Mouse (Mus musculus): ENCODE data around the gene Lyrm9.
"Not testable (repeated sequence)": the region's sequence is repeated elsewhere in the genome, so short reads cannot be mapped to it uniquely, and the experiment has no call there.

The Lyrm9 gene

DNA sequence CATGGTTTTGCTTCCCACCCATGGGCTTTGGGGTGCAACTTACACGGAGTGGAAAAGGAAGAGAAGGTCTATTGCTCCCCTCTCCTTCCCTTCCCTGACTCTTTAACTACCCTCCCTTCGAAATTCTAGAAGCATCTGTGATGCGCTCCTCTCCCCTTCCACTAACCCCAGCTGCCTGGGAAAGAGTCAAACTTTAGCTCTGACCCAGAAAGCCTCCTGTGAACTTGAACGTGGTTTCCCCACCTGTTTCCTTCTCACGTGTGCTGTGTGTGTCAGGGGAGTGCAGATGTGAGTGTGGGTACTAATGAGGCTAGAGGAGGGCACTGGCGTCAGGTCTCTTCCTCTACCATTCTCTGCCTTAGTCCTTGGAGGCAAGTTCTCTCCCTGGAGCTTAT, 25.5 kb downstream of the Lyrm9 start:
- no peak for DNase-seq (ENCODE audit: extremely low spot score)

GRCm38 (mm10) chr11:78852529-78852928, 26.1 kb downstream of the Lyrm9 start:
- no peak for DNase-seq (ENCODE audit: extremely low spot score)

DNA sequence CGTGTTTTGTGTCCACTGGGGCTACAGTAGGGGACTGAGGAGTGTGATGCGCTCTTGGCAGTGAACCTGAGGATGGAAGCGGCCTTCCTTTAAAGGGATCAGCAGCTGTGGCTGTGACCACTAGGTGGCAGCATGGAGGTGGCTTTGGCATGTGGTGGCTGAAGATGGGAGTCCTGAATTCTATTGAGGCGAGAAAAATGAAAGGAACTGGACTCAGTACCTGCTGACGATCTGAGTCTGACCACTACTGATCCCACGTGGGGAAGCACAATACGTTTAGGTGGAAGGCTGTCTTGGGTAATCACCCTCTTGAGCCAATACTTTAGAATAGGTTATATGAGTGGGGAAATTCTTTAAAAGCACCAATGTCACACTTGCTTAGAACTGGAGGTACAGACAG, 29.9 kb downstream of the Lyrm9 start:
- DNase-seq (ENCODE audit: extremely low spot score): peak; percentile 82

DNA sequence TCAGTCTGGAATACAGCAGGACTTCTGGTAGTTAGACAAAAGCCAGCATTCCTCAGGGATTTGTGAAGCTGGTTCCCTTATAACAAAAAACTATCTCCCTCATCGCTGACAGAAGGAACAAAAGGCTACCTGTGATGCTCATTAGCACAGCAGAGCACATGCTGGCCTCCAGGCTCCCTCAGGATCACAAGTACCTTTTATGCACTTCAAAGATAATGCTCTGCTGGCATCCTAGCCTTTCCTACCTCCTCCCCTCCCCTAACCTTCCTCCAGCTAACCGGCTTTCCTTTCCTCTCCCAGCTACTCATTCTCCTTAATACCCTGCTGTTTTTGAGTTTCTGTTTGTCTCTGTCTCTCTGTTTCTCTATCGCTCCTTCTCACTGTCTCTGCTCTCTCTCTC, 31.2 kb downstream of the Lyrm9 start:
- DNase-seq (ENCODE audit: extremely low spot score): no peak

- DNase-seq (ENCODE audit: extremely low spot score): no peak
Observed at GRCm38 (mm10) chr11:78863898-78864297, 37.5 kb downstream of the Lyrm9 start.

DNA sequence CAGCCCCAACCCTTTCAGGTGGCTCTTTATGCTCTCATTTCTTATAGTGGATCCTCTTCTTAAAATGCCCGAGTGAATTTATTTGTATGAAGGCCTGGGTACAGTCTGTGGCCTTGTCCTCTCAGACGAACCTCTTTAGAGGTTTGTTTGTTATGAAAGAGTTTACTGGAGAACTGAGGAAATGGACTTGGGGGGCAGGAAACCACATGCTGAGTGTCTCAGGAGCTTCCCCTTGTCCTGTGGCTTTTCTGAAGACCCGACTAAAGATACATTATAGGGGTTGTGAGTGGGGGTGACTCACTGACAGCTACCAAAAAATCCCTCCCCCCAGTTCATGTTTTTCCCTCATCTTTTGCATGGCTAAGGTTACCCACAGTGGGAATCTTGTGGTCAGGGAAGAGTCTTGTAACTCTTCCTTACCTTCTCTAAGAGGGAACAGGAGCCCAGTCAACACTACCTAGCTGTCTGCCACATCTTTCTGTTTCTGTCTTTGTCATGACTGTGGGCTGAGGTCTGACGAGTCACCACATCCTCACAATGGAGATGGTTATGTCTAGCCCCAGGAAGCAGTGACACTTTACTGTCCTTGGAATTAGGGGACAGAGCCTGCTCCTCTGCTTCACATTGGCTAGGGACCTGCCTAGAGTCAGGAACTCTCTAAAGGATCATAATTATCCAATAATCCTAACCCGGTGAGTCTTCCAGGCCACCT, 38.3 kb downstream of the Lyrm9 start:
- no peak for DNase-seq (ENCODE audit: extremely low spot score)

DNA sequence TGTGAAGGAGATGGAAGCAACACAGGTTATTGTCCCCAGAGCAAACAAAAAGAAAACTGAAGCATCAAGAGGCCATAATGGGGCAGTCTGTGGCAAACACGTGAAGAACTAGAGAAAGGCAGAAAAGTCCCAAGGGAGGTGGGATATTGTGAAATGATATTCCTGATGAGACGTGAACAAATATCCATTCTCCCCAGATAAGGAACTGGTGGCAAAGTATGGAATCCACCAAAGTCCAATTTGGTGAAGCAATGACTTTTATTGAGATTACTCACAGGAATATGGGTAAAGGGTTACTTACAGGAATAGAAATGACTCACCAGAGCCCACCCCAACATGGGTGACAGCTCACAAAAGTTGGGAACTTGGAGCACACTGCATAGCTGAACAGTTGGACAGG, 38.9 kb downstream of the Lyrm9 start:
- DNase-seq (ENCODE audit: extremely low spot score): no peak

DNA sequence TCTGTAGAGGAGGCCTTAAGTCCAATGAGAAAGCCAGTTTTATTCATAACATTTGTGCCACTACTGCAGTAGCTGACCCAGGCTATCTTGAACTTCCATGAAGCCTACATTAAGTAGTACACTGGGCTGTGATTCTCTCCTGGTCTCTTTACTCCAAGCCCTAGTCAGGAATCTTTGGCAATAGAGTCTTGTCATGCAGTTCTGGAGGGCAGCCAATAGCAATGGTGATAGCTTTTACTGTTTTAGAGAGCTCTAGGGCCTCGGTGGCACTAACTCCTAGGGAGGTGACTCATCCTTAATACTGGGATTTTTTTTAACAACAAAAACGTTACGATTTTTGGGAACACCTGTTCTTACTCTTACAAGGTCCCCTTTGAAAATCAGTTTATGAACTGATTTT, 40.1 kb downstream of the Lyrm9 start:
- no peak for DNase-seq (ENCODE audit: extremely low spot score)

DNA sequence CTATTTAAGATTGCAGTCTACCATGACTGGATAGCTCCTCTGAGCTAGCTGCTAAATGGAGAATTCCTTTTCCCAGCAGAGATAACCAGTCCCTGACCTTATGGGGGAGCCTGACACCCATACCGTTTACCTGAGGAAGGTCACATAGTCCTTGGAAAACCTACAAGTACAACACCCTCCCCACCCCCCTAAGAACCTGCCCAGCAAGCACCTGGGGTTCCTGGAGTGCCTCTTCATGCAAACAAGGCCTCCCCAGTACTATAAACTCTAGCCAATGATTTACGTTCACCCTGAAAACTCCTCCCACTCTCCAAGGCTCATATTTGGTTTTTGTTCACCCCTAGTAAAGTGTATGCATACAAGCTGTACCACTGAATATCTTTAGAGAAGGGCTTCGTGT, 41.3 kb downstream of the Lyrm9 start:
- no peak for DNase-seq (ENCODE audit: extremely low spot score)

GRCm38 (mm10) chr11:78869205-78869604, 42.8 kb downstream of the Lyrm9 start:
- not testable (repeated sequence) for DNase-seq (ENCODE audit: extremely low spot score)

- DNase-seq (ENCODE audit: extremely low spot score): no peak
Observed at GRCm38 (mm10) chr11:78870891-78871290, 44.5 kb downstream of the Lyrm9 start.

DNA sequence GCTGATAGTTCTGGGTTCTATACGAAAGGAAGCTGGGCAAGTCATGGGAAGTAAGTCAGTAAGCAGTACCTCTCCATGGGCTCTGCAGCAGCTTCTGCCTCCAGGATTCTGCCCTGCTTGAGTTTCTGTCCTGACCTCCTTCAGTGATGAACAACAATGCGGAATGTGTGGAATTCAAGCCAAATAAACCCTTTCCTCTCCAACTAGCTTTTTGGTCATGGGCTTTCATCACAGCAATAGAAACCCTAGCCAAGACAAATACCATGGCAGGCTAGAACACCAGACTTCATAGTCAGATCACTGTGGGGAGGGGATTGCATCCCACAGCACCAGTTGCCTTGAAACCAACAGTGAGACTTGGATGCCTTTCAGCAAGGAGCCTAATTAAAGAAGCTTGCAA, 46.4 kb downstream of the Lyrm9 start:
- DNase-seq (ENCODE audit: extremely low spot score): no peak

DNA sequence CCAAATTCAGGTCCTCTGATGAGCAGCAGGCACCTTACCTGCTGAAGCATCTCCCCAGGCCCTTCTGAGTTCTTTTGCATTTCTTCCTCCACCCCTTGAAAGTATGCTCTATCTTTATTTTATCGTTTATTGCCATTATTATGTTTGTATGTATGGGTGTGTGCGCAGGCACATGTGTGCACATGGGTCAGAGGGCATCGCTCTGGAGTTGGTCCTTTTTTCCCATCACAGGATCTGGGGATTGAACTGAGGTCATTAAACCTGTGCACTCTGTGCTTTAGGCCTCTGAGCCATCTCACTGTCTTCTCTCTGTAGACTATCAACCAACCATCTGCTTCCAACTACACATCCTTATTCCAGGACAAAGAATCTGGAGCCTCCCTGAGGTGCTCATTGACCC, 53.3 kb downstream of the Lyrm9 start:
- DNase-seq (ENCODE audit: extremely low spot score): no peak

DNA sequence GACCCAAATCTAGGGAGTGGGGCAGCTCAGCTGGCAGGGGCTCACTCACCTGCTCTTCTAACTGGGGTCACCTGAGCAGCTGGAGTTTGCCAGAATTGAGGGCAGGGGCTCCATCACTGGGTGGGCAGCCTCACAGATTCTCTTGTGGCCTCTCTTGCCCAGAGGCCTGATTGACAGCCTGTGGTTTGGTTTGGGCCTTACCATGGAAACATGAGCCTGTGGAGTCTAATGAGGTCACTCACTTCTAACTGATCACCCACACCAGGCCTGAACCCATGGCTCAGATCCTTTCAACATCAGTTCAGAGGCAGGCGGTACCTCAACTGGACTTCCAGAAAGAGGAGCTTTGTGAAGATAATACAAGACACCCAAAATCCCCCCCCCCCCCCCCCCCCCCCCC, 60.3 kb downstream of the Lyrm9 start:
- peak; percentile 21 for DNase-seq (ENCODE audit: extremely low spot score)

- DNase-seq (ENCODE audit: extremely low spot score): peak; percentile 48
Observed at GRCm38 (mm10) chr11:78887102-78887971, 61.0 kb downstream of the Lyrm9 start.

DNA sequence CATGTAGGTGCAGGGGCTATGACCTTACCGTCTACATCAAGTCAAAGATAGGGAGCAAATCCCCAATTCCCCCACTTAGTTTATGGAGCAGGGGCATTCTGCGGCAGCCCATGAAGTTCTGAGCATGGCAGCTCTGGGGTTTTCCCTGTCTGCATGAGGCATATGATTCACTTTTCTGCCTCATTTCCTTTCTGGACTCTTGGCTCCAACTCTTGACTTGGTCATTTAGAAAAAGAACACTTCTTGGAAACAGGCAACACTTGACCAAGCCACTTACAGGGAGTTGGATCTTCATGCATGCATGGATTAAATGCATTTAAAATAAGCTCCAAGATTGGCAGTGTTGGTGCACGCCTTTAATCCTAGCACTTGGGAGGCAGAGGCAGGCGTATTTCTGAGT, 62.8 kb downstream of the Lyrm9 start:
- no peak for DNase-seq (ENCODE audit: extremely low spot score)
